Mouse (Mus musculus) lung, postnatal 36 days (tissue): Measurements from ENCODE around the gene Ptprj.

ENCODE experiments used
- DNase-seq: peaks from one replicate; pipeline ENCODE4 v3.0.0; 2022; ENCODE audit warnings: mixed read lengths

The Ptprj gene

GRCm38 (mm10) chr2:90558361-90558760 is 22.1 kb downstream of the Ptprj start:
- no peak for DNase-seq

GRCm38 (mm10) chr2:90557913-90558312 is 22.5 kb downstream of the Ptprj start:
- no peak for DNase-seq

- no peak for DNase-seq
Measured at GRCm38 (mm10) chr2:90555744-90556143, 24.7 kb downstream of the Ptprj start.

- no peak for DNase-seq
Measured at GRCm38 (mm10) chr2:90554806-90555205, 25.6 kb downstream of the Ptprj start.

- peak; percentile 77 for DNase-seq
Measured at GRCm38 (mm10) chr2:90553861-90554260, 26.6 kb downstream of the Ptprj start.

- no peak for DNase-seq
Measured at GRCm38 (mm10) chr2:90550656-90551055, 29.8 kb downstream of the Ptprj start.

GRCm38 (mm10) chr2:90548541-90548940 is 31.9 kb downstream of the Ptprj start:
- no peak for DNase-seq

GRCm38 (mm10) chr2:90547144-90547609 is 33.3 kb downstream of the Ptprj start:
- DNase-seq, result no peak

GRCm38 (mm10) chr2:90545261-90545660 is 35.2 kb downstream of the Ptprj start:
- no peak for DNase-seq

- DNase-seq, result no peak
Measured at GRCm38 (mm10) chr2:90543989-90544388, 36.5 kb downstream of the Ptprj start.

GRCm38 (mm10) chr2:90543106-90543702 is 37.2 kb downstream of the Ptprj start:
- no peak for DNase-seq

GRCm38 (mm10) chr2:90542656-90543055 is 37.8 kb downstream of the Ptprj start:
- DNase-seq, result peak; percentile 50

GRCm38 (mm10) chr2:90539206-90539605 is 41.2 kb downstream of the Ptprj start:
- no peak for DNase-seq

- no peak for DNase-seq
Measured at GRCm38 (mm10) chr2:90537244-90537643, 43.2 kb downstream of the Ptprj start.

- DNase-seq, result no peak
Measured at GRCm38 (mm10) chr2:90536555-90536954, 43.9 kb downstream of the Ptprj start.

GRCm38 (mm10) chr2:90534751-90535150 is 45.7 kb downstream of the Ptprj start:
- DNase-seq, result no peak

GRCm38 (mm10) chr2:90533944-90534343 is 46.5 kb downstream of the Ptprj start:
- no peak for DNase-seq

- peak; percentile 52 for DNase-seq
Measured at GRCm38 (mm10) chr2:90532095-90532494, 48.4 kb downstream of the Ptprj start.

GRCm38 (mm10) chr2:90528107-90528506 is 52.3 kb downstream of the Ptprj start:
- no peak for DNase-seq

GRCm38 (mm10) chr2:90526971-90527370 is 53.5 kb downstream of the Ptprj start:
- no peak for DNase-seq

GRCm38 (mm10) chr2:90526564-90526963 is 53.9 kb downstream of the Ptprj start:
- DNase-seq, result peak; percentile 67

- DNase-seq, result no peak
Measured at GRCm38 (mm10) chr2:90525807-90526206, 54.6 kb downstream of the Ptprj start.

- DNase-seq, result peak; percentile 59
Measured at GRCm38 (mm10) chr2:90522455-90522854, 58.0 kb downstream of the Ptprj start.

GRCm38 (mm10) chr2:90521909-90522308 is 58.5 kb downstream of the Ptprj start:
- DNase-seq, result peak; percentile 33

- DNase-seq, result no peak
Measured at GRCm38 (mm10) chr2:90518296-90518695, 62.2 kb downstream of the Ptprj start.
